ENCODE assay signal across 9 mouse cellular contexts in the genomic region with DNA sequence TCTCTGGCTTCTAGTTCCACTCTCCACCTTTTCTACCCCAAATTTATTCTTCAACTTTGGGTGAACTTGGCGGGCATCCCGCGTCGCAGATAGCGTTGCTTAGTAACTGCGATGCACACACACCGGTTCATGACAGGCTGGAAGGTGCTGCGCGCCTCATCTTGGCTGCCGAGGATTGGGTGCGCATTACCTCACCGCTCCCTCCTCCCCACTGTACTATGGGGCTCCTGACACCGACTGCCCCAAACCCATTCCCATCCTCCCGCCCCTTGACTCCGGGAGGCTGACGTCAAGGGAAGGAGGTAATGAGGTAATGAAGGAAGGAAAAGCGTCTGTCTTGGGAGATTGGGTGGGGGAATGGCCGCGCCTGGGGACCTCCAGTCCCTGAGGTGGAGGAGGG. TPM values are rescaled to one million over a fixed set of nuclear protein-coding genes. Genes with fewer than 3 reads are reported as not detected.
DNase-seq lines count a peak whose midpoint lies in the region; ATAC-seq and TF ChIP-seq lines count a peak whose summit lies in the region.
"Had no signal": no experiment of that assay in that cellular context is flagged by ENCODE, and none has a peak within 500 bp of the region (broad histone marks: within the 10 kb centered on the region; RNA-seq: fewer than 3 reads in every experiment).

No protein-coding gene starts in this region.

- peak overlapping the region; percentile 10; the same call in 1 of the 2 replicates for H3K4me3 ChIP-seq in hindbrain, postnatal 0 days (ENCODE audit: low read length)
- H3K4me3 ChIP-seq in stomach, embryonic 14.5 days (ENCODE audit: low read depth, low read length), result peak overlapping the region; percentile 6; the same call in 1 of the 2 replicates

- H3K4me1 ChIP-seq in hindbrain, postnatal 0 days (ENCODE audit: insufficient read depth, low read length), result no peaks in the 10 kb centered on the region
- 0 out of 2 replicates have a peak, but pooled peaks cover 3% of the 10 kb centered on the region for H3K4me1 ChIP-seq in stomach, embryonic 14.5 days (ENCODE audit: control insufficient read depth, insufficient read depth, low read length)

- DNase-seq in retina, embryonic 14.5 days (ENCODE audit: low spot score), result peak; percentile 30
- no peak for DNase-seq in retina, postnatal 1 day
- DNase-seq in heart, adult 11 months, result peak; percentile 98
- DNase-seq in hindbrain, postnatal 0 days (ENCODE audit: low spot score), result peak; percentile 31
- no peak for DNase-seq in adrenal gland, postnatal 36 days
- DNase-seq in layer of hippocampus, postnatal 36 days, result no peak
- no peak for DNase-seq in thymus, postnatal 14 days

- no peak overlapping the region for H3K9ac ChIP-seq in hindbrain, postnatal 0 days (replicated peaks; ENCODE audit: low read length)
- no peak overlapping the region for H3K9ac ChIP-seq in stomach, embryonic 14.5 days (replicated peaks; ENCODE audit: low read depth, low read length)

- peaks cover 94% of the 10 kb centered on the region for H3K27me3 ChIP-seq in hindbrain, postnatal 0 days (ENCODE audit: insufficient read depth, low read length)
- H3K27me3 ChIP-seq in stomach, embryonic 14.5 days (ENCODE audit: control insufficient read depth, insufficient read depth, low read length), result peaks cover 53% of the 10 kb centered on the region

- 1% methylated on average over 19 of the region's 19 CpGs for WGBS in hindbrain, postnatal 0 days
- 1% methylated on average over 19 of the region's 19 CpGs for WGBS in stomach, embryonic 14.5 days

- H3K27ac ChIP-seq in hindbrain, postnatal 0 days, result no peak overlapping the region
- no peak overlapping the region for H3K27ac ChIP-seq in stomach, embryonic 14.5 days (ENCODE audit: low read length)
- H3K27ac ChIP-seq: macrophage had no signal

- ATAC-seq in hindbrain, postnatal 0 days, result peak; percentile 82
- ATAC-seq in stomach, embryonic 14.5 days (ENCODE audit: insufficient number of reproducible peaks, insufficient read depth, low FRiP score, low read depth), result peak; percentile 73

- H3K9me3 ChIP-seq in hindbrain, postnatal 0 days (ENCODE audit: low read length), result no peaks in the 10 kb centered on the region
- H3K9me3 ChIP-seq in stomach, embryonic 14.5 days (ENCODE audit: control insufficient read depth, low read depth, low read length), result no peaks in the 10 kb centered on the region

- H3K4me2 ChIP-seq in hindbrain, postnatal 0 days (ENCODE audit: low read depth, low read length), result 0 out of 2 replicates have a peak overlapping the region, but pooled peaks have one; percentile 5
- peak overlapping the region; percentile 12; the same call in 1 of the 2 replicates for H3K4me2 ChIP-seq in stomach, embryonic 14.5 days (replicated peaks; ENCODE audit: low read depth, low read length)

- TF ChIP-seq CTCF in hindbrain, postnatal 0 days (IDR thresholded peaks at IDR 0.05; ENCODE audit: low read depth), result no peak

- H3K36me3 ChIP-seq in hindbrain, postnatal 0 days (ENCODE audit: insufficient read depth, low read length), result no peaks in the 10 kb centered on the region
- H3K36me3 ChIP-seq in stomach, embryonic 14.5 days (ENCODE audit: control insufficient read depth, insufficient read depth, low read length), result no peaks in the 10 kb centered on the region

RNA-seq across cellular contexts. Expression of gene Wt1, which starts 8.0 kb away (rescaled TPM):
- total RNA-seq in hindbrain, postnatal 0 days (2014; rRNA removed), result 0.32 and 1.9 TPM in 2 replicates
- 0.55 and 0.56 TPM in 2 replicates for polyA plus RNA-seq in hindbrain, postnatal 0 days (2015; fragmentation: Nextera tagmentation; extraction: Ambion mirVana)
- 18.6 and 23.9 TPM in 2 replicates for polyA plus RNA-seq in stomach, embryonic 14.5 days (2014; fragmentation: Nextera tagmentation; extraction: Ambion mirVana)
- total RNA-seq in adrenal gland, postnatal 36 days (2021), result 1 to 10 TPM; 2.5 to 3.5 TPM
- not detected for total RNA-seq in layer of hippocampus, postnatal 36 days (2021)
- polyA plus RNA-seq: macrophage had no signal

RNA-seq across cellular contexts. Expression of gene Gm11060, which starts 42.5 kb away (rescaled TPM):
- not detected in 2 replicates for total RNA-seq in hindbrain, postnatal 0 days (2014; rRNA removed)
- not detected in 2 replicates for polyA plus RNA-seq in hindbrain, postnatal 0 days (2015; fragmentation: Nextera tagmentation; extraction: Ambion mirVana)
- not detected in 2 replicates for polyA plus RNA-seq in stomach, embryonic 14.5 days (2014; fragmentation: Nextera tagmentation; extraction: Ambion mirVana)
- total RNA-seq in adrenal gland, postnatal 36 days (2021), result not detected
- total RNA-seq in layer of hippocampus, postnatal 36 days (2021), result not detected
- polyA plus RNA-seq: macrophage had no signal

Comparison
In these comparisons a context has a peak if more than half of its experiments do, and no peak if none do; other contexts are left out.
1. DNase-seq: peak in retina, embryonic 14.5 days (single experiment), heart, adult 11 months (single experiment) and hindbrain, postnatal 0 days (single experiment); none in retina, postnatal 1 day (single experiment), adrenal gland, postnatal 36 days (0 of 2), layer of hippocampus, postnatal 36 days (0 of 2) and thymus, postnatal 14 days (single experiment).